Mouse (Mus musculus) kidney, embryonic 14.5 days (tissue): ENCODE measurements around the gene Armc12. TPM values are rescaled to one million over a fixed set of nuclear protein-coding genes. Genes with fewer than 3 reads are reported as not detected.

Experiments
- ATAC-seq: fragments of 200-750 bp; cut with Nextera tagmentation; 2 replicates; pipeline ENCODE4 v1.8.0; 2017; ENCODE audit warnings: moderate number of reproducible peaks, mild to moderate bottlenecking, moderate TSS enrichment, moderate library complexity; ENCODE audit not compliant: low FRiP score, low TSS enrichment
- H3K27ac ChIP-seq: fragments of 300-500 bp; sonication (generic); 2 replicates; pipeline ENCODE4 v1.5.1; 2014; ENCODE audit warnings: low read depth, mild to moderate bottlenecking, low read length, moderate library complexity, mixed read lengths
- H3K27me3 ChIP-seq: fragments of 300-500 bp; sonication (generic); 2 replicates; pipeline ENCODE4 v1.6.1; 2014; ENCODE audit warnings: mild to moderate bottlenecking, low read length; ENCODE audit not compliant: control insufficient read depth, insufficient read depth
- H3K36me3 ChIP-seq: fragments of 300-500 bp; sonication (generic); 2 replicates; pipeline ENCODE4 v1.6.1; 2014; ENCODE audit warnings: low read length, mixed read lengths; ENCODE audit not compliant: control insufficient read depth, insufficient read depth
- H3K4me1 ChIP-seq: fragments of 300-500 bp; sonication (generic); 2 replicates; pipeline ENCODE4 v1.6.1; 2014; ENCODE audit warnings: low read length, mixed read lengths; ENCODE audit not compliant: control insufficient read depth, insufficient read depth
- H3K4me2 ChIP-seq: fragments of 300-500 bp; sonication (generic); replicated peaks from 2 replicates; pipeline ENCODE4 v1.6.1; 2014; ENCODE audit warnings: low read depth, mild to moderate bottlenecking, low read length
- H3K4me3 ChIP-seq: fragments of 300-500 bp; sonication (generic); 2 replicates; pipeline ENCODE4 v1.5.1; 2014; ENCODE audit warnings: mild to moderate bottlenecking, low read length
- H3K9ac ChIP-seq: fragments of 300-500 bp; sonication (generic); 2 replicates; pipeline ENCODE4 v1.6.1; 2014; ENCODE audit warnings: low read depth, mild to moderate bottlenecking, low read length, moderate library complexity
- H3K9me3 ChIP-seq: fragments of 300-500 bp; sonication (generic); 2 replicates; pipeline ENCODE4 v1.6.1; 2016; ENCODE audit warnings: low read length; ENCODE audit not compliant: control insufficient read depth
- WGBS: fragments of 180-500 bp; shearing (Covaris S2); extraction: QIAGEN DNeasy Blood & Tissue Kit; methylation state at CpG from one replicate; pipeline ENCODE4 v1.1.7; 2014; 5-methylcytosine and 5-hydroxymethylcytosine counted together
- polyA plus RNA-seq: library from polyadenylated mRNA; unstranded; fragments of >200 nt; fragmentation: Nextera tagmentation; extraction: Ambion mirVana; gene quantifications from 2 replicates; pipeline ENCODE4 v1.2.1, GENCODE M21; 2014

Armc12 gene
- not detected in 2 replicates for polyA plus RNA-seq

DNA sequence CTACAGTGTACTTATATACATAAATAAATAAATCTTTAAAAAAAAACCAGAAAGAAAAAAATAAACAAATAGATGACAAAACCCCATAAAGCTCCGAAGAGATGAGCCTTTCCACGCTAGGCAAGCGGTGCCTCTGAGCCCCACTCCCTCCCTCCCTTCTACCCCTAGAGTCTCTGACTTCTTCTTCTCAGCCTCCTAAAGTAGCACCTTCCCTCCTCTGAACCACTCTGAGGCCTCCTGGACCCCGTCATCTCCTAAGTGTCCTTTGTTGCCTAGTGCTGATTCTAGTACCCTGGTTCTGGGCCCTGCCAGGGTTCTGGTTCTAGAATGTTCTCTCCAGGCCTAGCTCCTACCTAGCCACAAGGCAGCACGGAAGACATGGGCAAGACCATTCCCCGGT, at the start of gene Armc12:
TSS of gene Armc12 (plus strand) at position 301 of the 400 bp plus-strand sequence.
- Histone ChIP-seq H3K9ac (no peak within 1 kb of the TSS), H3K4me1 (peaks cover 5% of the 10 kb centered on the region; the same call in 1 of the 2 replicates), H3K36me3 (no peaks in the 10 kb centered on the region), H3K4me2 (no peak within 1 kb of the TSS), H3K9me3 (no peaks in the 10 kb centered on the region), H3K27me3 (no peaks in the 10 kb centered on the region), H3K4me3 (no peak within 1 kb of the TSS), H3K27ac (no peak within 1 kb of the TSS)
- WGBS, result 86% methylated on average over 6 of the region's 6 CpGs
- no peak for ATAC-seq

GRCm38 (mm10) chr17:28484704-28485445, 45.7 kb upstream of the Armc12 start:
- no peak overlapping the region for H3K27ac ChIP-seq
- ATAC-seq, result no peak
- 5% methylated on average over 30 of the region's 30 CpGs for WGBS

GRCm38 (mm10) chr17:28485446-28485948, 45.1 kb upstream of the Armc12 start:
- H3K36me3 ChIP-seq, result no peaks in the 10 kb centered on the region
- ATAC-seq, result peak; percentile 38
- peak overlapping the region; percentile 48 for H3K4me2 ChIP-seq
- H3K9me3 ChIP-seq, result no peaks in the 10 kb centered on the region
- WGBS, result under 1% methylated on average over 53 of the region's 77 CpGs
- H3K4me3 ChIP-seq, result peak overlapping the region; percentile 90
- H3K4me1 ChIP-seq, result 0 out of 2 replicates have a peak, but pooled peaks cover 6% of the 10 kb centered on the region
- H3K27me3 ChIP-seq, result no peaks in the 10 kb centered on the region
- peak overlapping the region; percentile 85 for H3K27ac ChIP-seq
- H3K9ac ChIP-seq, result peak overlapping the region; percentile 85

More at GRCm38 (mm10) chr17:28484704-28485445, 45.7 kb upstream of the Armc12 start:
- peak overlapping the region; percentile 85 for H3K9ac ChIP-seq
- H3K4me2 ChIP-seq, result peak overlapping the region; percentile 48
- H3K4me3 ChIP-seq, result peak overlapping the region; percentile 90
- H3K4me1 ChIP-seq, result 0 out of 2 replicates have a peak, but pooled peaks cover 6% of the 10 kb centered on the region
- no peaks in the 10 kb centered on the region for H3K36me3 ChIP-seq
- no peaks in the 10 kb centered on the region for H3K27me3 ChIP-seq
- H3K9me3 ChIP-seq, result no peaks in the 10 kb centered on the region

GRCm38 (mm10) chr17:28485977-28486400, 44.6 kb upstream of the Armc12 start:
- H3K27me3 ChIP-seq, result no peaks in the 10 kb centered on the region
- under 1% methylated on average over 55 of the region's 58 CpGs for WGBS
- H3K4me1 ChIP-seq, result 0 out of 2 replicates have a peak, but pooled peaks cover 6% of the 10 kb centered on the region
- no peaks in the 10 kb centered on the region for H3K9me3 ChIP-seq
- no peaks in the 10 kb centered on the region for H3K36me3 ChIP-seq
- peak; percentile 97 for ATAC-seq
- peak overlapping the region; percentile 85 for H3K9ac ChIP-seq
- H3K4me2 ChIP-seq, result peak overlapping the region; percentile 48
- peak overlapping the region; percentile 90 for H3K4me3 ChIP-seq
- peak overlapping the region; percentile 85 for H3K27ac ChIP-seq

GRCm38 (mm10) chr17:28486720-28487119, 43.9 kb upstream of the Armc12 start:
- no peak for ATAC-seq

DNA sequence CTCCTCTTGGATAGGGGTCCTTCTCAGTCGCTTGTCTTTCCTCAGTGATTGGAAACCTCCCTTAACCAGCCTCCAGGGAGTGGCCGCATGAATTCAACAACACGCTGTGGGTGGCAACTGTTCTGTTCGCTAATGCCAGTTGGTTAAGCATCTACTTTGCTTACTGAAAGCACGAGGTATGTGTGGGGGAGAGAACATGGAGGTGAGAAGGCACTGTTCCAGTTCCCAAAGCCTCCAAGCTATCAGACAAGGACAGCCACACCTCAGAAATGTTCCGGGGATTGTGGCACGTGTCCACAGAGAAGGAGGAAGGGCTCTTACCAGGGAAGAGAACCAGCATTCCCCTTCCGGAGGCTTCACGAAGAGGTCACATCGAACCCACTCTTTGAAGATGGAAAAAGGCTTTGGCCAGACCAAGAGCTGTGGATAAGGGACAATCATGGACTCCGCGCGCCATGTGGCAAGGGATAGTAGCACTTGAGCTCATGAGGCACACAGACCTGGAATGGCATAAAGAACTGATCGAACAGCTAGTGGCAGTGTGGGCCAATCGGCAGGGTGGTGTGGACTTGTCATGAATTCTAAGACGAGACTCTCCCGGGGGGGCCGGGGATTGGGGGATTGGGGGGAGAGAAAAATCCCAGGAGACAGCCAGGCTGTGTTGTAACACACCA, 42.9 kb upstream of the Armc12 start:
- no peaks in the 10 kb centered on the region for H3K9me3 ChIP-seq
- no peak for ATAC-seq
- no peaks in the 10 kb centered on the region for H3K27me3 ChIP-seq
- H3K27ac ChIP-seq, result no peak overlapping the region
- no peak overlapping the region for H3K4me2 ChIP-seq
- H3K36me3 ChIP-seq, result no peaks in the 10 kb centered on the region
- no peak overlapping the region for H3K9ac ChIP-seq
- H3K4me3 ChIP-seq, result no peak overlapping the region
- H3K4me1 ChIP-seq, result 0 out of 2 replicates have a peak, but pooled peaks cover 4% of the 10 kb centered on the region
- WGBS, result 93% methylated on average over 18 of the region's 18 CpGs

More at GRCm38 (mm10) chr17:28486720-28487119, 43.9 kb upstream of the Armc12 start:
- no peak overlapping the region for H3K4me2 ChIP-seq
- H3K27ac ChIP-seq, result no peak overlapping the region
- H3K9me3 ChIP-seq, result no peaks in the 10 kb centered on the region
- H3K4me1 ChIP-seq, result 0 out of 2 replicates have a peak, but pooled peaks cover 6% of the 10 kb centered on the region
- H3K4me3 ChIP-seq, result no peak overlapping the region
- 77% methylated on average over 6 of the region's 6 CpGs for WGBS
- H3K27me3 ChIP-seq, result no peaks in the 10 kb centered on the region
- H3K9ac ChIP-seq, result no peak overlapping the region
- no peaks in the 10 kb centered on the region for H3K36me3 ChIP-seq

- ATAC-seq, result no peak
- no peak overlapping the region for H3K27ac ChIP-seq
- no peak overlapping the region for H3K4me3 ChIP-seq
- H3K9me3 ChIP-seq, result no peaks in the 10 kb centered on the region
- 68% methylated on average over 7 of the region's 7 CpGs for WGBS
- H3K36me3 ChIP-seq, result no peaks in the 10 kb centered on the region
- H3K4me2 ChIP-seq, result no peak overlapping the region
- no peak overlapping the region for H3K9ac ChIP-seq
- H3K27me3 ChIP-seq, result no peaks in the 10 kb centered on the region
- H3K4me1 ChIP-seq, result 0 out of 2 replicates have a peak, but pooled peaks cover 3% of the 10 kb centered on the region
These were observed 42.2 kb upstream of the Armc12 start for GRCm38 (mm10) chr17:28488258-28489013.

GRCm38 (mm10) chr17:28491035-28491770, 39.4 kb upstream of the Armc12 start:
- 0 out of 2 replicates have a peak, but pooled peaks cover 3% of the 10 kb centered on the region for H3K4me1 ChIP-seq
- no peak overlapping the region for H3K9ac ChIP-seq
- H3K4me2 ChIP-seq, result no peak overlapping the region
- no peak overlapping the region for H3K27ac ChIP-seq
- 67% methylated on average over 14 of the region's 14 CpGs for WGBS
- H3K36me3 ChIP-seq, result no peaks in the 10 kb centered on the region
- no peaks in the 10 kb centered on the region for H3K9me3 ChIP-seq
- ATAC-seq, result no peak
- H3K4me3 ChIP-seq, result no peak overlapping the region
- no peaks in the 10 kb centered on the region for H3K27me3 ChIP-seq
